Mouse (Mus musculus) thymus, adult 2 months (tissue): ENCODE results near the gene Ccdc117.

Experiments used
- CTCF ChIP-seq: fragments of 200-500 bp; IDR thresholded peaks from 2 replicates; pipeline ENCODE4 v1.5.1; 2012; ENCODE audit warnings: mild to moderate bottlenecking, control low read depth, low read length, moderate library complexity, borderline replicate concordance; ENCODE audit not compliant: control insufficient read depth, poor library complexity, insufficient read depth; ENCODE audit errors: extremely low read depth
- POLR2A ChIP-seq: fragments of 200-500 bp; IDR thresholded peaks from 2 replicates; pipeline ENCODE4 v1.6.1; 2012; ENCODE audit warnings: mild to moderate bottlenecking, low read length, control low read depth, moderate library complexity; ENCODE audit not compliant: control insufficient read depth, poor library complexity, insufficient read depth; ENCODE audit errors: extremely low read depth

DNA sequence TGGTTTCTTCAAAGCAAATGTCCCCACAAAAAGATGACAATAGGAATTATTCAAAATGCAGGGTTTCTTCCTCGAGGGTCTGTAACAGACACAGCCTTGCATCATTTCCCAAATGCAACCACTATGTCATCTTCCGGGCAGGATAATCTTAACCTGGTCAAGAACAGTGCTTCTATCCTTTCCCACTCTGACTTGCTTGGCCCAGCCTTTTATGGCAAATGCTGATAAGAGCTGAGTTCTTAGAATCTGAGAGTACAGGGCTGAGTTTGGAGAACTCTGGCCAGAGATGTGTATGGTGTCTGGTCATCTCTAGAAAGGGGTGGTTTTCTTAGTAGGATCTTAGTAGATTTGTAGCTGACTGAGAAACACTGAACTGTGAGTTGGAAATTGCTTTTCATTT, 31.8 kb upstream of the Ccdc117 start:
- TF ChIP-seq CTCF: no peak
- no peak for TF ChIP-seq POLR2A
